Mouse (Mus musculus): ENCODE measurements around the gene Gm10273.

- TF ChIP-seq CTCF (IDR thresholded peaks at IDR 0.05; ENCODE audit: control insufficient read depth, insufficient read depth, insufficient read length) (no peak), MYOG (IDR thresholded peaks at IDR 0.05; ENCODE audit: control insufficient read depth, extremely low read depth, insufficient read length) (no peak), CEBPB (IDR thresholded peaks at IDR 0.05; ENCODE audit: low read depth) (no peak), MAX (IDR thresholded peaks at IDR 0.05) (no peak), USF1 (IDR thresholded peaks at IDR 0.05; ENCODE audit: low read depth) (no peak), MYOD1 (IDR thresholded peaks at IDR 0.05; ENCODE audit: control insufficient read depth, insufficient read length, low read depth) (no peak), FOSL1 (IDR thresholded peaks at IDR 0.05; ENCODE audit: insufficient read depth, low read length, poor library complexity, severe bottlenecking) (no peak)
Measured at GRCm38 (mm10) chr10:59368729-59369128, 26.7 kb upstream of the Gm10273 start.

Data from C2C12 (cell line).